Mouse (Mus musculus): ENCODE measurements around the gene Dchs1.

- TF ChIP-seq POLR2A (IDR thresholded peaks at IDR 0.05; ENCODE audit: control insufficient read depth in 1 of 2, insufficient read depth in 1 of 2, low read depth in 1 of 2, low read length in 2 of 2, poor library complexity in 1 of 2) (no peak), EP300 (IDR thresholded peaks at IDR 0.05; ENCODE audit: low read depth in 1 of 2, low read length in 2 of 2) (no peak), ELF1 (IDR thresholded peaks at IDR 0.05; ENCODE audit: low read depth, low read length) (no peak), SIN3A (IDR thresholded peaks at IDR 0.05; ENCODE audit: low read length) (no peak), TAL1 (IDR thresholded peaks at IDR 0.05; ENCODE audit: low read length) (no peak), CTCF (IDR thresholded peaks at IDR 0.05 in 2 of 3, conservative IDR thresholded peaks at IDR 0.05 in 1 of 3; ENCODE audit: control insufficient read depth in 1 of 3, insufficient read depth in 1 of 3, low read depth in 2 of 3, low read length in 3 of 3, poor library complexity in 1 of 3, severe bottlenecking in 1 of 3) (no peak), MYC (IDR thresholded peaks at IDR 0.05; ENCODE audit: low read depth, low read length) (no peak), POLR2AphosphoS5 (IDR thresholded peaks at IDR 0.05; ENCODE audit: borderline replicate concordance, low read depth, low read length) (no peak), ZC3H11A (IDR thresholded peaks at IDR 0.05; ENCODE audit: low read depth, low read length) (no peak)
These were observed 3.6 kb downstream of the Dchs1 start for GRCm38 (mm10) chr7:105783861-105784260.
